Mouse (Mus musculus) liver, embryonic 15.5 days (tissue): ENCODE results near the gene Tmem74b. TPM values are rescaled to one million over a fixed set of nuclear protein-coding genes. Genes with fewer than 3 reads are reported as not detected.

Source experiments
- ATAC-seq: fragments of 200-750 bp; cut with Nextera tagmentation; 2 replicates; pipeline ENCODE4 v1.8.0; 2017; ENCODE audit warnings: moderate number of reproducible peaks, mild to moderate bottlenecking, moderate library complexity; ENCODE audit not compliant: insufficient read depth
- H3K27ac ChIP-seq: fragments of 300-500 bp; sonication (generic); replicated peaks from 2 replicates; pipeline ENCODE4 v1.5.1; 2015; ENCODE audit warnings: mild to moderate bottlenecking, inconsistent platforms
- H3K27me3 ChIP-seq: fragments of 300-500 bp; sonication (generic); 2 replicates; pipeline ENCODE4 v1.6.1; 2015; ENCODE audit warnings: mild to moderate bottlenecking, inconsistent platforms
- H3K36me3 ChIP-seq: fragments of 300-500 bp; sonication (generic); replicated peaks from 2 replicates; pipeline ENCODE4 v1.6.1; 2015; ENCODE audit warnings: moderate library complexity, mild to moderate bottlenecking, inconsistent platforms
- H3K4me1 ChIP-seq: fragments of 300-500 bp; sonication (generic); replicated peaks from 2 replicates; pipeline ENCODE4 v1.6.1; 2015; ENCODE audit warnings: inconsistent platforms
- H3K4me2 ChIP-seq: fragments of 300-500 bp; sonication (generic); 2 replicates; pipeline ENCODE4 v1.6.1; 2015; ENCODE audit warnings: moderate library complexity, mild to moderate bottlenecking, inconsistent platforms
- H3K4me3 ChIP-seq: fragments of 300-500 bp; sonication (generic); replicated peaks from 2 replicates; pipeline ENCODE4 v1.5.1; 2015; ENCODE audit warnings: mild to moderate bottlenecking, inconsistent platforms
- H3K9ac ChIP-seq: fragments of 300-500 bp; sonication (generic); 2 replicates; pipeline ENCODE4 v1.6.1; 2015; ENCODE audit warnings: moderate library complexity, mild to moderate bottlenecking, inconsistent platforms
- H3K9me3 ChIP-seq: fragments of 300-500 bp; sonication (generic); replicated peaks from 2 replicates; pipeline ENCODE4 v1.6.1; 2016; ENCODE audit warnings: inconsistent platforms
- WGBS: fragments of 180-500 bp; shearing (Covaris S2); methylation state at CpG from one replicate; pipeline ENCODE4 v1.1.7; 2015; ENCODE audit warnings: mixed read lengths; ENCODE audit not compliant: insufficient replicate concordance; 5-methylcytosine and 5-hydroxymethylcytosine counted together
- polyA plus RNA-seq: library from polyadenylated mRNA; unstranded; fragments of >200 nt; fragmentation: Nextera tagmentation; extraction: Ambion mirVana; gene quantifications from 2 replicates; pipeline ENCODE4 v1.2.1, GENCODE M21; 2015

Tmem74b gene
- polyA plus RNA-seq = 0.06 TPM in 1 of 2 replicates, not detected in the other

- Histone ChIP-seq H3K4me1 (peaks cover 6% of the 10 kb centered on the region), H3K4me3 (peak within 1 kb of the TSS; percentile 47), H3K9ac (no peak within 1 kb of the TSS), H3K36me3 (no peaks in the 10 kb centered on the region), H3K27ac (no peak within 1 kb of the TSS), H3K4me2 (peak within 1 kb of the TSS; percentile 68), H3K27me3 (peaks cover 72% of the 10 kb centered on the region), H3K9me3 (no peaks in the 10 kb centered on the region)
- WGBS = 6% methylated on average over 25 of the region's 25 CpGs
- 0 out of 2 replicates have a peak, but pooled peaks have one; percentile 9 for ATAC-seq
Observed at GRCm38 (mm10) chr2:151701231-151702145, at the start of gene Tmem74b. Tmem74b (plus strand) TSS chr2:151702008.

GRCm38 (mm10) chr2:151652053-151652452 is 49.8 kb upstream of the Tmem74b start:
- H3K27me3 ChIP-seq = no peaks in the 10 kb centered on the region
- no peak overlapping the region for H3K9ac ChIP-seq
- no peak overlapping the region for H3K27ac ChIP-seq
- WGBS = 9% methylated on average over 1 of the region's 1 CpGs
- H3K4me3 ChIP-seq = no peak overlapping the region
- no peaks in the 10 kb centered on the region for H3K4me1 ChIP-seq
- H3K4me2 ChIP-seq = no peak overlapping the region
- no peaks in the 10 kb centered on the region for H3K36me3 ChIP-seq
- ATAC-seq = no peak
- no peaks in the 10 kb centered on the region for H3K9me3 ChIP-seq

DNA sequence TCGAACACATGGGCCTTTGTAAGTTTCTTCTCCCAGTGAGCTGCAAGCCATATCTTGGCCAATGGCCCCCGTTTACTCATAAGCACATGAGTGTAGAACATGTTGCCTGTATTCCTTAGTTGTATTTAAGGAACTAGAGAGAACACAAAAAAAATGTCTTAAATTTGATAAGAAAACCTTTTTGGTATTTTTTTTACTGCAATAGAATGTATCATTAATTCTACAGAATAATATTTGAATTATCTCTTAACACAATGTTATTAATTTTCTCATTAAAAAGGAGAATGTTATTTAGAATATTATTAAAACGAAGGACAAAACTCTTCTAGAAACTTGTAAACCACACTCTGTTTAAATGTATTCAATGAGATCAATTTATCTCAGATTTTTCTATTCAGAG is 33.4 kb upstream of the Tmem74b start, which contains the start of gene Rad21l:
Gene Rad21l (minus strand): TSS at position 101 of the 400 bp plus-strand sequence.
- Histone ChIP-seq H3K9ac (no peak within 1 kb of the TSS), H3K4me1 (no peaks in the 10 kb centered on the region; the same call in 1 of the 2 replicates), H3K4me2 (no peak within 1 kb of the TSS), H3K36me3 (no peaks in the 10 kb centered on the region), H3K4me3 (no peak within 1 kb of the TSS), H3K9me3 (no peaks in the 10 kb centered on the region), H3K27ac (no peak within 1 kb of the TSS), H3K27me3 (peaks cover 6% of the 10 kb centered on the region; the same call in 1 of the 2 replicates)
- WGBS = 43% methylated on average over 3 of the region's 3 CpGs
- no peak for ATAC-seq

DNA sequence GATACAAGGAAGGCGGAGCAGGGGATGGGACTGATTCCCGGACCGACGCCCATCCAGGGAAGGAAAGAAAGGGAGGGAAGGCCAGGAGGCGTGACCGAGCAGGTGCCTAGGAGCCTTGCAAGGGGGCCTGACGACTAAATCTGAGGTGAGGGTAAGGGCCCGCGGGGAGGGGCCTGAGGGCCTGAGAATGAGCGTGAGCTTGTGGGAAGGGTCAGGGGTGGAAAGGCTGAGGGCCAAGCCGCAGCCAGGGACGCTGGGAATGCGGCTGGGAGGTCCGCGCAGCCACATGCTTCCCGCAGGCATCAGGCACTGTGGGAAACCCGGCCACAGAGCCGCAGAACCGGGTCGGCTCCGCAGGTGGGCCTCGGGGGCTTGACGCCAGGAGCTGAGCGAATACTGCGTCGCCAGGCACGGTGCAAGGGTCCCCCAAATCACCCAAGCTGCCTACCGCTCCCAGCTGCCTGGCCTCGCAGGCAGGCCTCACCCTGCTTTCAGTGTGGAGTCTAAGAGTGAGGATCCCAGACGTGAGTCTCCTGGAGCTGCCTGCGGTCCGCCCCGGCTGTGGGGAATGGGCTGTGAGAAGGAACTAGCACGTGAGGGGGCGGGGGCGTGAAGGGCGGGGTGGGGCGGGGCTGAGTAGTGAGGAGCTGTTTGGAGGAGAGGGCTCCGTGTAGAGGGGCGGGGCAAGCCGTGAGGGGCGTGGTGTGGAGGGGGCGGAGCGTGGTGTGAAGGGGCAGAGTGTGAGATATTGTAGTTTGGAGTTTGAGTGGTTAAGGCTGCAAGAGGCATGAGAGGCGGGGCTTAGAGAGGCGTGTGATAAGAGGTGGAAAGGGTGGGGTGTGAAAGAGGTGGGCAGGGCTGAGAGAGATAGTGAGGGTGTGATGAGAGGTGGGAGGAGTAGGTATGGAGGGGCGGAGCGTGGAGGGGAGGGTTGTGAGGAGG is 31.5 kb upstream of the Tmem74b start:
- H3K4me1 ChIP-seq = no peaks in the 10 kb centered on the region; the same call in 1 of the 2 replicates
- H3K36me3 ChIP-seq = no peaks in the 10 kb centered on the region
- WGBS = 33% methylated on average over 48 of the region's 48 CpGs
- peak; percentile 47 for ATAC-seq
- no peaks in the 10 kb centered on the region for H3K9me3 ChIP-seq
- no peak overlapping the region for H3K27ac ChIP-seq
- no peak overlapping the region for H3K4me3 ChIP-seq
- peaks cover 6% of the 10 kb centered on the region; the same call in 1 of the 2 replicates for H3K27me3 ChIP-seq
- no peak overlapping the region for H3K4me2 ChIP-seq
- no peak overlapping the region for H3K9ac ChIP-seq

DNA sequence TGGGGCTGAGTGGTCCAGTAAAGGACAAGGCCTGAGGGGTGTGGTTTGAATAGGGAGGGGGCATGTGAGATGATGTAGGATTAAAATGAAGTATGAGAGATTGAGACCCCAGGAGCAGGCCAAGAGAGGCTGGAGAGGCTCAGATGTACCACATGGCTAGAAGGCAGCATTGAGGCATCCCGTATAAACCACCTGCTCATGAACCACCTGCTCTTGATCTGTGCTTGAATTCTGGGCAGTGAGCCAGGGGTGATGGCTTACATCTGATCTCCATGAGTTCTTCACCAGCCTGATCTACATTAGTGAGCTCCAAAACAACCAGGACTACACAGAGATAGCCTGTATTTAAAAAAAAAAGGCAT is 30.9 kb upstream of the Tmem74b start:
- no peaks in the 10 kb centered on the region for H3K36me3 ChIP-seq
- H3K27ac ChIP-seq = no peak overlapping the region
- no peaks in the 10 kb centered on the region for H3K9me3 ChIP-seq
- no peak overlapping the region for H3K9ac ChIP-seq
- no peaks in the 10 kb centered on the region; the same call in 1 of the 2 replicates for H3K4me1 ChIP-seq
- H3K4me2 ChIP-seq = no peak overlapping the region
- WGBS = 79% methylated on average over 1 of the region's 1 CpGs
- H3K27me3 ChIP-seq = peaks cover 6% of the 10 kb centered on the region; the same call in 1 of the 2 replicates
- no peak overlapping the region for H3K4me3 ChIP-seq
- no peak for ATAC-seq

DNA sequence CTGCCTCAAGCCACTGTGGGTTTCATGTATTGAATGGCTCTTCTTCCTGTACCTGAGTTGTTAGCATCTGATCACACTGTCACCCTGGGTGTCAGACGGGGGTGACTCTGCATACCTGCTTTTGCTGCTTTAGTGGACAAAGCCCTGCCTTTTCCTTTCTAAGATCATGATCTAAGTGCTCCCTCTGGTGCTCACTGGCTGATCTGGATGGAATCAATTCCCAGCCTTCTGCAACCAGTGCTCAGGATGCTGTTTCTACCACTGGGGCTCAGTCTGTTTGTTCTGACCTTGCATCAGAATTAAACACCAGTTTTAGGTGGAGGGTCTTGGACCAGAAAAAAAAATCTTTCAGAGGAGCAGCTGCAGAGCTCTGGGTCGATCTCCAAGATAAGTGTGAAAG is 25.6 kb upstream of the Tmem74b start:
- H3K27ac ChIP-seq = no peak overlapping the region
- no peak for ATAC-seq
- H3K4me3 ChIP-seq = no peak overlapping the region
- H3K9me3 ChIP-seq = no peaks in the 10 kb centered on the region
- no peak overlapping the region for H3K4me2 ChIP-seq
- no peaks in the 10 kb centered on the region for H3K36me3 ChIP-seq
- H3K27me3 ChIP-seq = no peaks in the 10 kb centered on the region
- 36% methylated on average over 2 of the region's 2 CpGs for WGBS
- no peaks in the 10 kb centered on the region for H3K4me1 ChIP-seq
- no peak overlapping the region for H3K9ac ChIP-seq

DNA sequence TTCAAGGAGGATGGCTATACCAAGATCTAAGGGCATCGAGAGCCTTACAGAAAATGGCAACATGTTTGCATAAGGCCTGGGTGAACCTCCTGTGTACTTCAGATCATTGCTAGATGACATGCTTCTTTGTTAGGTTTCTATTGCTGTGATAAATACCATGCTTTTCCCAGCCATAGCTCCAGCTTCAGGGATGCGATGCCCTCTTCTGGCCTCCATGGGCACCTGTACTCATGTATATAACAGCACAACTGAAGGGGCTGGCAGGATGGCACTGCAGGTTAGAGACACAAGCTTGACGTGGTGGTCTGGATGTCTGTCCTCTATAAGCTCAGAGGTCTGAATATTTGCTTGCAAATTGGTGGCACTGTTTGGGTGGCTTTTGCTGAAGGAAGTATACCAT is 19.5 kb upstream of the Tmem74b start:
- ATAC-seq = no peak
- H3K9ac ChIP-seq = no peak overlapping the region
- no peaks in the 10 kb centered on the region for H3K27me3 ChIP-seq
- no peak overlapping the region for H3K4me2 ChIP-seq
- H3K27ac ChIP-seq = no peak overlapping the region
- no peaks in the 10 kb centered on the region for H3K9me3 ChIP-seq
- no peaks in the 10 kb centered on the region for H3K36me3 ChIP-seq
- no peak overlapping the region for H3K4me3 ChIP-seq
- H3K4me1 ChIP-seq = no peaks in the 10 kb centered on the region
- 46% methylated on average over 3 of the region's 3 CpGs for WGBS

GRCm38 (mm10) chr2:151682976-151683375 is 18.8 kb upstream of the Tmem74b start:
- Histone ChIP-seq H3K36me3 (no peaks in the 10 kb centered on the region), H3K9ac (no peak overlapping the region), H3K27ac (no peak overlapping the region), H3K27me3 (no peaks in the 10 kb centered on the region), H3K4me3 (no peak overlapping the region), H3K4me2 (no peak overlapping the region), H3K9me3 (no peaks in the 10 kb centered on the region), H3K4me1 (no peaks in the 10 kb centered on the region)
- ATAC-seq = no peak
- 60% methylated on average over 4 of the region's 4 CpGs for WGBS

DNA sequence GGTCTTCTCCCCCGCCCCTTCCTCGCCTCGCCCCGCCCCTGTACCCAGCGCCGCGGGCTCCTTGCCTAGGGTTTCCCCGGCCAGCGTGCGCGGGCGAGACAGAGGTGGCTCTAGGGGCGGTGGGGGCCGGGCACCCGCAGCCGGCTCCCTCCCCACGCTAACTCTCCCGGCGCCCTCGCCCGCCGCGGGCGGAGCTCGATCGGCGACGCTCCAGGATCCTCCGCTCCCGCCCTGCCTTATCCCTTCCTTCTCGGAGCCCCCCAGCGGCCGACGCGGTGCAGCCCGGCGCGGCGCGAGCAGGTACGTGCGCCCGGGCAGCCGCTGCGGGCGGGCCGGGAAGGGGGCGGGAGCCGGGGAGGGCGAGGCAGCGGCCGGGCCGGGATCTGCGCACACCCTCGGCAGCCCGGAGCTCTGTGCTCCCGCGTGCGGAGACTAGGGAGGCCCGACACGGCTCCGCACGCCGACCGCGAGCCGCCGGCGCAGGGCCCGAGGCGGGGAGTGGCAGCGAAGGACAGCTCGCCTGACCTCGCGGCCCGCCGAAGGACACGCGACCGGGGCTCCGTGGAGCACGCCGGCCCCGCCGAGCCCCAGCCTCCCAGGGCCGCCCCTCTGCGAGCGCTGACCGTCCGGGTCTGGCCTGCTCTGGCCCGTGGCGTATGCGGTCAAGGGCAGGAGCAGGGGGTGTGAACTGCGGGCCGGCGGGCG is 490 bp downstream of the Tmem74b start:
- no peaks in the 10 kb centered on the region for H3K9me3 ChIP-seq
- H3K4me1 ChIP-seq = peaks cover 6% of the 10 kb centered on the region
- no peak overlapping the region for H3K27ac ChIP-seq
- peak overlapping the region; percentile 47 for H3K4me3 ChIP-seq
- no peak overlapping the region for H3K9ac ChIP-seq
- peaks cover 76% of the 10 kb centered on the region for H3K27me3 ChIP-seq
- peak overlapping the region; percentile 68 for H3K4me2 ChIP-seq
- 0 out of 2 replicates have a peak, but pooled peaks have one; percentile 41 for ATAC-seq
- no peaks in the 10 kb centered on the region for H3K36me3 ChIP-seq
- WGBS = 1% methylated on average over 86 of the region's 97 CpGs

DNA sequence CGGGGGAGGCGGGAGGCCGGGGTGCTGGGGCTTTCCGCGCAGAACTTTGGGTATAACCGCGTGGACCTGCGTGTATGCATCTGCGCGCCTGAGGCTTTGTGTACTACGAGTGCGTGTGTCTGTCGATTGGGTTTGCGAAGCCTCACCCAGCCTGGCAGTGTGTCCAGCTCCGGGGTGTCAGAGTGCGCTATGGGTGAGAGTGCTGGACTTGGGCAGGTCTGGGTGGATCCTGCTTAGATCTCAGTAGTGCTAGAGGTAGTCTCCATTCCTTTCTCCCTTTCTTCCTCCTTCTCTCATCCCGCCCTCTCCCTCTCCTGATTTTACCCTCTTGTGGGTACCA is 1.0 kb downstream of the Tmem74b start:
- peaks cover 6% of the 10 kb centered on the region for H3K4me1 ChIP-seq
- H3K36me3 ChIP-seq = no peaks in the 10 kb centered on the region
- ATAC-seq = no peak
- H3K27ac ChIP-seq = no peak overlapping the region
- H3K4me2 ChIP-seq = peak overlapping the region; percentile 68
- peak overlapping the region; percentile 47 for H3K4me3 ChIP-seq
- H3K27me3 ChIP-seq = peaks cover 76% of the 10 kb centered on the region
- no peak overlapping the region for H3K9ac ChIP-seq
- no peaks in the 10 kb centered on the region for H3K9me3 ChIP-seq
- WGBS = 4% methylated on average over 17 of the region's 17 CpGs
